Mouse (Mus musculus) embryonic fibroblast, embryonic 13.5 days (primary cell): ENCODE results near the gene Pigp. TPM values are rescaled to one million over a fixed set of nuclear protein-coding genes. Genes with fewer than 3 reads are reported as not detected.

Experiments
- H3K27ac ChIP-seq: 2 replicates; pipeline ENCODE4 v1.5.1; 2012; ENCODE audit warnings: low read length, control low read depth, inconsistent platforms; ENCODE audit not compliant: insufficient read depth
- H3K4me1 ChIP-seq: 2 replicates; pipeline ENCODE4 v1.6.1; 2011; ENCODE audit warnings: low read length; ENCODE audit not compliant: control insufficient read depth, insufficient read depth
- H3K4me3 ChIP-seq: 2 replicates; pipeline ENCODE4 v1.5.1; 2011; ENCODE audit warnings: mild to moderate bottlenecking, control low read depth, low read length; ENCODE audit not compliant: insufficient read depth
- CTCF ChIP-seq: IDR thresholded peaks from 2 replicates; pipeline ENCODE4 v1.5.1; 2011; ENCODE audit warnings: mild to moderate bottlenecking, control low read depth, low read length, moderate library complexity, borderline replicate concordance; ENCODE audit not compliant: insufficient read depth
- POLR2A ChIP-seq: IDR thresholded peaks from 2 replicates; pipeline ENCODE4 v1.6.1; 2011; ENCODE audit warnings: low read depth, mild to moderate bottlenecking, control low read depth, low read length, moderate library complexity
- polyA plus RNA-seq: library from polyadenylated mRNA; stranded (reverse); fragments of >200 nt; gene quantifications from 2 replicates; pipeline ENCODE4 v1.2.4, GENCODE M21; 2011; ENCODE audit warnings: low read depth; ENCODE audit not compliant: missing spikeins, insufficient read length

Gene Pigp
- polyA plus RNA-seq, 1 experiment: 64.3 TPM

DNA sequence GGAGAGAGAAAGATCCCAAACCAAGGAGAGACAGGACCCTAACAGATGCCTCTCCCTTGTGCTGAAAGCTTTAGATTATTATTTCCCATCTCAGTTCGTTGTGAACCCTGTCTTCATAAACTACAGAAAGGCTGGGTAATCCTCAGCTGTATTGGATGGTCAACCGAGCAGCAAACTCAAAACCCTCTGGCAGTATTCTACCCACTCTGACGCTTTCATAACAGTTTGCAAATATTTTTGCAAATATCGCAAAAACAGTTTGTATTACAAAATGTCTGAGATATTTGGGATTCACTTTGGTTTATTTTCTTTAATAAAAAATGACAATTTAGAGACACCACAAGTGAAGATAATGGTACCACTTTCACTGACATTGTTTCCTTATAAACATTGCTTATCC is 59.7 kb downstream of the Pigp start:
- H3K27ac ChIP-seq: 0 out of 2 replicates have a peak overlapping the region, but pooled peaks have one; percentile 3
- peaks cover 3% of the 10 kb centered on the region; the same call in 1 of the 2 replicates for H3K4me1 ChIP-seq
- H3K4me3 ChIP-seq: no peak overlapping the region
- TF ChIP-seq CTCF (no peak), POLR2A (no peak)

DNA sequence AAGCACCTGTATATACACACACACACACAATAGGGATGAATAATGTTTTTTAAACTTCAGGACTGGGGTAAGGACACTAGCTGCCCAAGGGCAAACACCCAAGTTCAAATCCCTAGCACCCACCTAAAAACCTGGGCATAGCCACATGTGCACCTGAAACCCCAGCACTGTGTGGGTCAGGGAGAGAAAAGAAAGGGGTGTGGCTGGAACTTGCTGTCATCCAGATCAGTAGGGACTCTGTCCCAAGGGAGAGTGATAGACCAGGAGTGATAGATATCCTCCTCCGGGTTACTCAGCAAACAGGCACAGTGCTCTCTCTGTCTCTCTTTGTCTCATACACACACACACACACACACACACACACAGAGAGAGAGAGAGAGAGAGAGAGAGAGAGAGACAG is 60.2 kb downstream of the Pigp start:
- H3K4me1 ChIP-seq: peaks cover 3% of the 10 kb centered on the region; the same call in 1 of the 2 replicates
- TF ChIP-seq POLR2A (no peak), CTCF (no peak)
- 0 out of 2 replicates have a peak overlapping the region, but pooled peaks have one; percentile 3 for H3K27ac ChIP-seq

DNA sequence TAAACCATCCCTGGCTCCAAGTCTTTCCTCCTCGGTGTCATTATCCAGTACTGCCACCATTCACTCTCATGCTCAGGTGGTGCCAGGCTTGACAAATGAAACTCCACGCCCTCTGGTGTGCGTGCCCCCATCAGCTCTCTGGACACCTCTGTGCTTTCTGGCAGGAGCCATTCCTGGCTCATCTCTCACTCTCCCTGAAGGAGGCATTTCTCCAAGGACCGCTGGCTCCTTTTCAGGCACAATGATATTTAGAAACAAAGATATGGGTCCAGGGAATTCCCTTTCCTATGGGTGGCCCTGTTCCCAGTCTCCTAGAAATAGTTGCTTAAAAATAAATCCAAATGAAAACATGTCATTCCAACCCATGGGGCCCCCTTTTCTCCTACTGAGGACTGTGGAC is 62.6 kb downstream of the Pigp start:
- TF ChIP-seq POLR2A (no peak), CTCF (no peak)
- no peak overlapping the region for H3K27ac ChIP-seq
- H3K4me3 ChIP-seq: no peak overlapping the region
- peaks cover 3% of the 10 kb centered on the region; the same call in 1 of the 2 replicates for H3K4me1 ChIP-seq

More for the DNA sequence above, 60.2 kb downstream of the Pigp start:
- H3K4me3 ChIP-seq: no peak overlapping the region

Other genes with a start within 250 kb of the Pigp start
- gene Hlcs, start 58.3 kb downstream of the Pigp start, polyA plus RNA-seq: 6.6 and 7.0 TPM in 2 replicates
- 0.46 TPM in 1 of 2 replicates, not detected in the other for gene Ripply3, start 43.4 kb downstream of the Pigp start, polyA plus RNA-seq
- 140 and 167 TPM in 2 replicates for gene Ttc3, start 1.2 kb downstream of the Pigp start, polyA plus RNA-seq
- gene Vps26c, start 155.0 kb upstream of the Pigp start, polyA plus RNA-seq: 46.2 and 59.6 TPM in 2 replicates
- 46.2 and 50.5 TPM in 2 replicates for gene Dyrk1a, start 198.2 kb upstream of the Pigp start, polyA plus RNA-seq